Mouse (Mus musculus): ENCODE measurements around the gene Plpp4. TPM values are rescaled to one million over a fixed set of nuclear protein-coding genes. Genes with fewer than 3 reads are reported as not detected.

Gene Plpp4
- polyA plus RNA-seq, 1 experiment from 2014 or later = 0.28 TPM

GRCm38 (mm10) chr7:129312521-129312920 lies 55.7 kb downstream of the Plpp4 start:
- H3K27ac ChIP-seq = no peak overlapping the region
- no peak overlapping the region for H3K4me3 ChIP-seq
- H3K27me3 ChIP-seq (ENCODE audit: insufficient read depth, poor library complexity, severe bottlenecking) = no peaks in the 10 kb centered on the region
- DNase-seq (ENCODE audit: low spot score) = peak; percentile 58
- no peaks in the 10 kb centered on the region for H3K4me1 ChIP-seq
- no peaks in the 10 kb centered on the region for H3K36me3 ChIP-seq
- H3K9me3 ChIP-seq = no peaks in the 10 kb centered on the region
- WGBS = 54% methylated on average over 6 of the region's 6 CpGs

GRCm38 (mm10) chr7:129313969-129314368 lies 57.1 kb downstream of the Plpp4 start:
- DNase-seq (ENCODE audit: low spot score) = peak; percentile 56
- Histone ChIP-seq H3K4me1 (no peaks in the 10 kb centered on the region), H3K27ac (no peak overlapping the region), H3K36me3 (no peaks in the 10 kb centered on the region), H3K4me3 (no peak overlapping the region), H3K27me3 (ENCODE audit: insufficient read depth, poor library complexity, severe bottlenecking) (no peaks in the 10 kb centered on the region), H3K9me3 (no peaks in the 10 kb centered on the region)
- 73% methylated on average over 2 of the region's 2 CpGs for WGBS

DNA sequence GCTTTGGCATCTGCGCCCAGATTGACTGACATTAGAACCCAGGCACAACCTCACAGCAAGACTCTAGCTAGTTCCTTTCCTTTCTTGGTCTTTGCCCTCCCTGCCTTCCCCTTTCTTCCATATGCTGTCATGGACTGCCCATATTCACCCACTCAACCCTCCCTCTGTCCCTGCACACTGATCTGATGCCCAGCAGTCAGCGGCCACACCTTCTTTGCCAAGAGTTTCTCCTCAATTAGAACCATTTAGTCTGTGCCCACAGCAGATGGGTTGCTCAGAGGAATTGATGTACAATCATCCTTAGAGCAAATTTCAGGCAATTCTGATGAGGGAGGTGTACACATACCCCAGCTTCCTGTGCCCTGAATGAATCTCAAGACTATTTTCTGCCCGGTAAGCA lies 83.3 kb downstream of the Plpp4 start:
- no peak for DNase-seq (ENCODE audit: low spot score)
- Histone ChIP-seq H3K27ac (no peak overlapping the region), H3K36me3 (no peaks in the 10 kb centered on the region), H3K9me3 (no peaks in the 10 kb centered on the region), H3K4me1 (no peaks in the 10 kb centered on the region), H3K27me3 (ENCODE audit: insufficient read depth, poor library complexity, severe bottlenecking) (no peaks in the 10 kb centered on the region), H3K4me3 (no peak overlapping the region)
- 83% methylated on average over 3 of the region's 3 CpGs for WGBS

- H3K36me3 ChIP-seq = no peaks in the 10 kb centered on the region
- H3K27ac ChIP-seq = no peak overlapping the region
- no peaks in the 10 kb centered on the region for H3K9me3 ChIP-seq
- no peak overlapping the region for H3K4me3 ChIP-seq
- no peaks in the 10 kb centered on the region for H3K4me1 ChIP-seq
- WGBS = 78% methylated on average over 2 of the region's 2 CpGs
- no peak for DNase-seq (ENCODE audit: low spot score)
- H3K27me3 ChIP-seq (ENCODE audit: insufficient read depth, poor library complexity, severe bottlenecking) = no peaks in the 10 kb centered on the region
Measured at GRCm38 (mm10) chr7:129355561-129355960, 98.7 kb downstream of the Plpp4 start.

GRCm38 (mm10) chr7:129375306-129375705 lies 118.5 kb downstream of the Plpp4 start:
- H3K4me1 ChIP-seq = no peaks in the 10 kb centered on the region
- H3K27me3 ChIP-seq (ENCODE audit: insufficient read depth, poor library complexity, severe bottlenecking) = no peaks in the 10 kb centered on the region
- H3K36me3 ChIP-seq = no peaks in the 10 kb centered on the region
- no peak overlapping the region for H3K27ac ChIP-seq
- H3K4me3 ChIP-seq = no peak overlapping the region
- H3K9me3 ChIP-seq = no peaks in the 10 kb centered on the region
- 85% methylated on average over 1 of the region's 1 CpGs for WGBS
- DNase-seq (ENCODE audit: low spot score) = no peak

DNA sequence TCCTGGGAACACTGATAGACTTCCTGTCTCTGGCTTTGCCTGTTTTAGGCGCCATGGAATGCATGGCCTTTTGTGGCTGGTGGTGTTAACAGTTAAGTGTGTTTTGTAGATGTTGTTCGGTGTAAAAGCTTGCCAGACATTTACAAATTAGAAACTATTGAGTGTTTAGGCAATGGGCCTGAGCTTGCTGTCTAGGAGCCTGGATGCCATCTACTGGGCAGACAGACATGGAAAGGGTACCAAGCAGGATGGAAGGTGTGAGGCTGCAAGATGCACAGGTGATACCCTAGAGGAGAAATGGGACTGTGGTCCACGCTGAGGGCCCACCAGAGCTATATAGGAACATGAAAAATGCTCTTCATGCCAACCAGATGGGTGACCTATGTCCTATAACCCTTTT lies 128.3 kb downstream of the Plpp4 start:
- Histone ChIP-seq H3K4me3 (no peak overlapping the region), H3K27me3 (ENCODE audit: insufficient read depth, poor library complexity, severe bottlenecking) (no peaks in the 10 kb centered on the region), H3K9me3 (no peaks in the 10 kb centered on the region), H3K36me3 (no peaks in the 10 kb centered on the region), H3K27ac (no peak overlapping the region), H3K4me1 (no peaks in the 10 kb centered on the region)
- no peak for DNase-seq (ENCODE audit: low spot score)
- 54% methylated on average over 3 of the region's 3 CpGs for WGBS

DNA sequence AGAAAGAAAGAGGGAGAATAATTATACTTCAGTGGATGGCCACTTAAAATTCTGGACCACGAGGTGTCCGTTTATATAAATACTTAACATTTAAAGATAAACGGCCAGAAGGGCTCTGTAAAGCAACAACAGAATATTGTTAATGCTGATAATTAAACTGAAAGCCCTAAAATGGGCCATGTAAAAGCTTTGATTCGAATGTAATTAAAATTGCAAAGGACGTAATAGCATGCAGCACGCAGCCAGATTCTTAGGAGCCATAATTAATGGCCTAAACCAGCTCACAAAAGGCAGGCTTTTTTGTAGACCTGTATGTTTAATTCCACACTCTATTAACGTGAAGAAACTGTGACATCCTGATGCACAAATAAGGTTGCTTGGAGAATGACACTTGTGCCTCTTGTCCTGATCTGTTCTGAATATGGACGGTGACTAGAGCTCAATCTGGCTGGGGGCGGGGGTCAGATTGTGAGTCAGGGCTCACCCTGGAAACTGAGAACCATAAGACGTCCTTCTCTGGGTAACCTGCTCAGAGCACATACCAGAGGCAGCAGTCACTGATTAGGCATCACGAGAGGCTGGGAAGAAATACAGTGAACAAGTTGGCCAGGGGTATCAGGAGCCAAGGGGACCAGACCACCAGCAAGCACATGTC lies 136.1 kb downstream of the Plpp4 start:
- no peak overlapping the region for H3K27ac ChIP-seq
- H3K4me1 ChIP-seq = no peaks in the 10 kb centered on the region
- H3K36me3 ChIP-seq = no peaks in the 10 kb centered on the region
- H3K4me3 ChIP-seq = no peak overlapping the region
- no peaks in the 10 kb centered on the region for H3K27me3 ChIP-seq (ENCODE audit: insufficient read depth, poor library complexity, severe bottlenecking)
- H3K9me3 ChIP-seq = no peaks in the 10 kb centered on the region
- 74% methylated on average over 11 of the region's 11 CpGs for WGBS
- no peak for DNase-seq (ENCODE audit: low spot score)

DNA sequence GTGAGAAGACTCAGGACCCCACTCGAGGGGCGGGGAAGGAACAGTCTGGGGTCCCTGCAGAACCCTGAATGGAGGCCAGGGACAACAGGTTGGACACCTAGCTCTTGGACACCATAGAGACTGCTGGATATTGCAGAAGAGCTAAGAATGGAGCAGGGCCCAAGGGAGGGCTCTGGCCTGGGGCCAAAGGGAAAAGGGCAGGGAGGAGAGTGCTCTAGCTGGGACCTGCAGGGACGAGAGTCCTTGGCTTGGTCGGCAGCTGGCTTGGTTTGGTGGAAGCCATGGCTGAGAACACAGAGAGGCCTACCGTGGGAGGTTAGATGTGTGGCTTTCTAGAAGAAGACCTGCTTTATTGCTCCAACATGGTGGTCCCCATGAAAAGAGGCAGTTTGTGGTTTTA lies 139.7 kb downstream of the Plpp4 start:
- no peaks in the 10 kb centered on the region for H3K9me3 ChIP-seq
- WGBS = 75% methylated on average over 5 of the region's 5 CpGs
- no peaks in the 10 kb centered on the region for H3K36me3 ChIP-seq
- H3K4me3 ChIP-seq = no peak overlapping the region
- H3K27ac ChIP-seq = no peak overlapping the region
- DNase-seq (ENCODE audit: low spot score) = no peak
- no peaks in the 10 kb centered on the region for H3K4me1 ChIP-seq
- no peaks in the 10 kb centered on the region for H3K27me3 ChIP-seq (ENCODE audit: insufficient read depth, poor library complexity, severe bottlenecking)

DNA sequence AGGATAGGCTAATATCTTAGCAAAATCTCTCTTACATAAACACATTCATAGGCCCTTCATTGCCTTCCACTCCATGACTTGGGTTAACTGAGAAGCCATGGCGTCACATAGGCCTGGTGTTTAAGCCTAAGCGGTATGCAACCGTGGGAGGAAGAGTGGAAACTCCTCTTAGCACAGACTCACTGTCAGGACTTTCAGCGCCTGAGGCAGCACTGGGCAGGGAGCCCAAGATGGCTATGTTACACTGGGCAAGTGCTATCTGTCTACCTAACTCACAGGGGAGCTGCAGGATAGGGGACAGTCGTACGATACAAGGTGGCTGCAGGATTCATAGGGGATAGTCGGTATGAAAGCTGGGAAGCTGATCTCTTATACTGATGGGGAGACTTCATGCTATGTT lies 142.2 kb downstream of the Plpp4 start:
- 79% methylated on average over 7 of the region's 7 CpGs for WGBS
- H3K36me3 ChIP-seq = no peaks in the 10 kb centered on the region
- no peak for DNase-seq (ENCODE audit: low spot score)
- no peaks in the 10 kb centered on the region for H3K27me3 ChIP-seq (ENCODE audit: insufficient read depth, poor library complexity, severe bottlenecking)
- no peak overlapping the region for H3K27ac ChIP-seq
- H3K4me1 ChIP-seq = no peaks in the 10 kb centered on the region
- H3K4me3 ChIP-seq = no peak overlapping the region
- H3K9me3 ChIP-seq = no peaks in the 10 kb centered on the region

DNA sequence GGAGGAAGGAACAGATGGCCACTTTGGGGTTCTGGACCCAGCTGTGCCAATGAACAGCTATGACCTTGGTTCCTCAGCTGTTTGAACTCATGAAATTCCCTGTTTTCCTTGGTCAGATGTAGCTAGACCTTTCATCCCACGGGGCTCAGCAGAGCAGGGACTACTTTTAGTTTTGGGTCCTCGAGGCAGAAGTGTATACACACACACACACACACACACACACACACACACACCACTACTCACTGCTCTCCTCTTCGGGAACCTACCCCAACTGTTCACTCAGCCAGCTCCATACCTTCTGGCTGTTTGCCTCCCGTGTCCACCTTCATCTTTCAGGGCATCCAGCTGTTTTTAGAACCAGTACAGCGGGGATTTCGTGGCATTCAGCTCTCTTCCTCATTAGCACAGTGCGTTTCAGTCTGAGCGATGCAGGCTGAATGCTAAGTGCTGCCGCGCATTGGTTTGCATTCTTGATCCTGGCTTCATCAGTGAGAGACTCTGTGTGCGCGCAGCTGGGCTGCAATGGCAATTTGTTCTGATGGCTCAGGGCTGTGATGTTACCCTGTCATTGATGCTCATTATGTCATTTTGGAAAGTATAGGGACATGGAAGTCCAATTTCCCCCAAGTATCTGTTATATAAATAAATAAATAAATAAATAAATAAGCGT lies 146.0 kb downstream of the Plpp4 start:
- no peak for DNase-seq (ENCODE audit: low spot score)
- H3K27ac ChIP-seq = no peak overlapping the region
- H3K9me3 ChIP-seq = no peaks in the 10 kb centered on the region
- H3K4me1 ChIP-seq = no peaks in the 10 kb centered on the region
- no peaks in the 10 kb centered on the region for H3K27me3 ChIP-seq (ENCODE audit: insufficient read depth, poor library complexity, severe bottlenecking)
- H3K4me3 ChIP-seq = no peak overlapping the region
- no peaks in the 10 kb centered on the region for H3K36me3 ChIP-seq
- WGBS = 85% methylated on average over 13 of the region's 13 CpGs

DNA sequence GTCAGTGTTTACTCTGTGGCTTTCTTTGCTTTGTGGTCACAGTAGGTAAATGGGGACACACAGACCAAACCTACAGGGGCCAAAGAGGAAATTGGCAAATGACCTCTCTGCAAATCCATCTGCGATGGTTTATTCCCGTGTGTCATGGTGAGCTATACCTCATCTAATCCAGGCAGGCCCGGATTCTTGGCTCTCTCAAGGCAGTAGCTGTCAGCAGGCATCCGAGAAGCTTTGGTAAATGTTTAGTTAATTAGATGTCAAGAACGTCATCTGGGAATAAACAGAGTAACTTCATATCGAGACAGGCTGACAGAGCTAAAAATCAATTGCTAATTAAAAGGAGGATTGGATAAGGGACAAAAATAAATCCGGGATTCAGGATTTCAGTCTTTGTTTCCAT lies 149.2 kb downstream of the Plpp4 start:
- H3K9me3 ChIP-seq = no peaks in the 10 kb centered on the region
- H3K4me1 ChIP-seq = no peaks in the 10 kb centered on the region
- no peaks in the 10 kb centered on the region for H3K27me3 ChIP-seq (ENCODE audit: insufficient read depth, poor library complexity, severe bottlenecking)
- WGBS = 73% methylated on average over 7 of the region's 7 CpGs
- no peak for DNase-seq (ENCODE audit: low spot score)
- H3K36me3 ChIP-seq = no peaks in the 10 kb centered on the region
- no peak overlapping the region for H3K27ac ChIP-seq
- no peak overlapping the region for H3K4me3 ChIP-seq

DNA sequence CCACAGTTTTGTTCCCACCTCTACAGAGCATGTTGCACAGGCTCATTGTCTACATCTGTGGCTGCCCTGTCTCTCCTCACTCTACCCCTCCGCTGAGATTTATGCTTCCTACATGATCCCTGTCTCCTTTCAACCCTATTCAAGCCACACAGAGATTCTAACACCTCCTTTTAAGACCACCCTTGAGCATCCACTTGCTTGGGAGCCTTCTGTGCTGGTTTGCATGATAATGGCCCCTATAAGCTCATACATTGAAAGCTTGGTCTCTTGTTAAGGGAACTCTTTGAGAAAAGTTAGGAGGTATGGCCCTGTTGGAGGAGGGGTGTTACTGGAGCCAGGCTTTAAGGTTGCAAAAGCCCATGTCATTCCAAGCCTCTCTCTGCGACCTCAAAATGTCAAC lies 155.9 kb downstream of the Plpp4 start:
- WGBS = 59% methylated on average over 2 of the region's 2 CpGs
- Histone ChIP-seq H3K36me3 (no peaks in the 10 kb centered on the region), H3K4me3 (no peak overlapping the region), H3K27me3 (ENCODE audit: insufficient read depth, poor library complexity, severe bottlenecking) (no peaks in the 10 kb centered on the region), H3K4me1 (no peaks in the 10 kb centered on the region), H3K27ac (no peak overlapping the region), H3K9me3 (no peaks in the 10 kb centered on the region)
- no peak for DNase-seq (ENCODE audit: low spot score)

DNA sequence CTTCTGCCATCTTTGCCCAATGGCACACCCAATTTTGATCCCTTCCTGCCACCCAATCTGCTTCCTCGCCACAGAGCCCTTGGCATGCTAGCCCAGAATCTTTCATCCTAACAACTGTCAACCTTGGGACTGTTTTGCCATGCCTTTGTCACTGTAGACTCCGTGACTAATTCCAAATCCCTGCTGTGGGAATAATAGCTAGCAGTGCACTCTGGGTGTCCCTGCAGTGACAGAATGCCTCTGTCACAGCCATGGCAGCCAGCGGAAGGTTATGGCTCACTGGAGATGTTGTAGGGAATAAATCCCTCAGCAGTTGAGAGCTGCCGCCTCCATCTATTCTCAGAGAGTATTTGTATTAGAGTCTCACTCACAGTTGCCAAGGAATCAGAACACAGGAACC lies 158.3 kb downstream of the Plpp4 start:
- DNase-seq (ENCODE audit: low spot score) = no peak
- Histone ChIP-seq H3K4me3 (no peak overlapping the region), H3K9me3 (no peaks in the 10 kb centered on the region), H3K4me1 (no peaks in the 10 kb centered on the region), H3K27me3 (ENCODE audit: insufficient read depth, poor library complexity, severe bottlenecking) (no peaks in the 10 kb centered on the region), H3K27ac (no peak overlapping the region), H3K36me3 (no peaks in the 10 kb centered on the region)
- WGBS = 61% methylated on average over 4 of the region's 4 CpGs

- 46% methylated on average over 1 of the region's 1 CpGs for WGBS
- H3K4me3 ChIP-seq = no peak overlapping the region
- no peaks in the 10 kb centered on the region for H3K4me1 ChIP-seq
- no peaks in the 10 kb centered on the region for H3K36me3 ChIP-seq
- no peak for DNase-seq (ENCODE audit: low spot score)
- no peaks in the 10 kb centered on the region for H3K9me3 ChIP-seq
- no peaks in the 10 kb centered on the region for H3K27me3 ChIP-seq (ENCODE audit: insufficient read depth, poor library complexity, severe bottlenecking)
- no peak overlapping the region for H3K27ac ChIP-seq
Measured at GRCm38 (mm10) chr7:129421181-129421580, 164.3 kb downstream of the Plpp4 start.
